Mouse (Mus musculus) intestine, postnatal 0 days (tissue): Measurements from ENCODE around the gene Neurl1a. TPM values are rescaled to one million over a fixed set of nuclear protein-coding genes. Genes with fewer than 3 reads are reported as not detected.

ENCODE experiments used
- ATAC-seq: fragments of 200-750 bp; cut with Nextera tagmentation; 2 replicates; pipeline ENCODE4 v1.8.0; 2017; ENCODE audit warnings: mild to moderate bottlenecking, moderate TSS enrichment, moderate library complexity
- H3K27ac ChIP-seq: fragments of 300-500 bp; sonication (generic); 2 replicates; pipeline ENCODE4 v1.5.1; 2014; ENCODE audit warnings: mild to moderate bottlenecking, low read depth, low read length, moderate library complexity
- H3K27me3 ChIP-seq: fragments of 300-500 bp; sonication (generic); replicated peaks from 2 replicates; pipeline ENCODE4 v1.6.1; 2014; ENCODE audit warnings: low read length, mixed read lengths; ENCODE audit not compliant: control insufficient read depth, insufficient read depth
- H3K36me3 ChIP-seq: fragments of 300-500 bp; sonication (generic); 2 replicates; pipeline ENCODE4 v1.6.1; 2014; ENCODE audit warnings: mild to moderate bottlenecking, moderate library complexity; ENCODE audit not compliant: control insufficient read depth, insufficient read depth
- H3K4me1 ChIP-seq: fragments of 300-500 bp; sonication (generic); replicated peaks from 2 replicates; pipeline ENCODE4 v1.6.1; 2014; ENCODE audit warnings: antibody characterized with exemption, low read length, mixed read lengths; ENCODE audit not compliant: control insufficient read depth, insufficient read depth
- H3K4me2 ChIP-seq: fragments of 300-500 bp; sonication (generic); replicated peaks from 2 replicates; pipeline ENCODE4 v1.6.1; 2014; ENCODE audit warnings: low read depth, mild to moderate bottlenecking, moderate library complexity
- H3K4me3 ChIP-seq: fragments of 300-500 bp; sonication (generic); 2 replicates; pipeline ENCODE4 v1.5.1; 2014; ENCODE audit warnings: low read depth, low read length
- H3K9ac ChIP-seq: fragments of 300-500 bp; sonication (generic); 2 replicates; pipeline ENCODE4 v1.6.1; 2014; ENCODE audit warnings: mild to moderate bottlenecking, low read depth, low read length
- H3K9me3 ChIP-seq: fragments of 300-500 bp; sonication (generic); 2 replicates; pipeline ENCODE4 v1.6.1; 2016; ENCODE audit warnings: mixed run types; ENCODE audit not compliant: control insufficient read depth
- CTCF ChIP-seq: sonication (generic); IDR thresholded peaks from 2 replicates; pipeline ENCODE4 v1.5.1; 2016; ENCODE audit warnings: low read depth, mild to moderate bottlenecking, control low read depth, antibody characterized with exemption, moderate library complexity
- WGBS: fragments of 180-500 bp; shearing (Covaris S2); extraction: QIAGEN DNeasy Blood & Tissue Kit; methylation state at CpG from one replicate; pipeline ENCODE4 v1.1.7; 2014; 5-methylcytosine and 5-hydroxymethylcytosine counted together
- polyA plus RNA-seq: library from polyadenylated mRNA; unstranded; fragments of >200 nt; fragmentation: Nextera tagmentation; extraction: Ambion mirVana; gene quantifications from 2 replicates; pipeline ENCODE4 v1.2.1, GENCODE M21; 2015

Gene Neurl1a
- polyA plus RNA-seq: 2.4 and 2.6 TPM in 2 replicates

DNA sequence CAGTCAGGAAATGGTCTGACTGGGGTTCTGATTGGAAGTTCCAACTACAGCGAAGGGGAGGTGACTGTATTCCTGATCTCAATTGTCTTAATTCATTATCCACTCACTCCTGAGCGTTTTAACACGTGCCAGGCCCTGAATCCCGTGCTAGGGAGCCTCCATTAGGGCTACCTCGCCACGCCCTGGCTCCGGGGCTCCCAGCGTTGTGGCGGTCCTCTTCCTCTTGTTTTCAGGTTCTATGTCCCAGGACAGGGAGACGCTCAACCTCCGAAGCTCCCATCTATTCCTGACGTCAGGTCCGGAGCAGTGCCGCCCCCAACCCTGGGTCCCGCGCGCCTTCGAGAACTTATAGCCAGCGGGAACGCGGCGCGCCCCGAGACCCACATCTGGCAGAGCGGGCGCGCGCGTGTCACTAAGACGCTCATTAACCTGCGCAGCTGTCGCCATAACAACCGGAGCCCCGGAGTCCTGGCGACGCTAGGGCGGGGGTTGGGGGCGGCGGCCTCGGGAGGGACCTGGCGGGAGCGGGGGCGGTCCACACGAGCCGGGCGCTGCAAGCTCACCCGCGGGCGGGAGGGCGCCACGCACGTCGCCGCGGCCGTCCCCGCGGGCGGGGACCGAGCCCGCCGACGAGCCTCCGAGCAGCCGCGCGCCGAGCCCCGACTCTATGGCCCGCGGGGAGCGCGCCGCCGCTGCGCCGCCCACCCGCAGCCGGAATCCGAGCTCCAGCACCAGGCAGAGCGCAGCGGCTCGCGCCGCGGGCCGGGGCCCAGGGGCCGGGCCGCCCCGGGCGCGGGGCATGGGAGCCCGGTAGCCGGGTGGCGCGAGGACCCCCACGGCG lies at the start of gene Neurl1a:
Neurl1a (plus strand) TSS at position 390 of the 841 bp plus-strand sequence.
- no peaks in the 10 kb centered on the region for H3K36me3 ChIP-seq
- no peak within 1 kb of the TSS for H3K27ac ChIP-seq
- H3K9me3 ChIP-seq: no peaks in the 10 kb centered on the region
- under 1% methylated on average over 95 of the region's 98 CpGs for WGBS
- no peak for TF ChIP-seq CTCF
- 0 out of 2 replicates have a peak, but pooled peaks cover 3% of the 10 kb centered on the region for H3K4me1 ChIP-seq
- H3K4me2 ChIP-seq: peak within 1 kb of the TSS; percentile 99
- H3K4me3 ChIP-seq: peak within 1 kb of the TSS; percentile 69
- H3K9ac ChIP-seq: peak within 1 kb of the TSS; percentile 52
- peak; percentile 60 for ATAC-seq
- H3K27me3 ChIP-seq: peaks cover 25% of the 10 kb centered on the region

DNA sequence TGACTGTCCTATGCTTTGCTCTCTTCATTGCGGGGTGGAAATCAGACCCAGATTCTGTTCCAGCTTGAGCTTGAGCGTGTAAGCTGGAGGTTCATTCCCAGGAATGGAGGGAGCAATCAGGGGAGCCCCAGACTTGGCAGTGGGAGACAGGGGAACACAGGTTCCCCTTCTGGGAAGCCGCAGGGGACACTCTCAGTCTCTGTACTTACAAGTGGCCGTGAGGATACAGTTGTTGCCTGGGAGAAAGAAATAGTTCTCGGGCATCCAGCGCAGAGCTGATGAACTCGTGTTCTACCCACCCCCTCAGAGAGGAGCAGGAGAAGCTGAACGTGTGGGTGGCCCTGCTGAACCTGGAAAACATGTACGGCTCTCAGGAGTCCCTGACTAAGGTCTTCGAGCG lies 49.8 kb upstream of the Neurl1a start:
- Histone ChIP-seq H3K4me2 (no peak overlapping the region), H3K4me3 (no peak overlapping the region), H3K27me3 (no peaks in the 10 kb centered on the region), H3K9ac (no peak overlapping the region), H3K4me1 (no peaks in the 10 kb centered on the region), H3K9me3 (no peaks in the 10 kb centered on the region), H3K27ac (no peak overlapping the region), H3K36me3 (peaks cover 90% of the 10 kb centered on the region)
- ATAC-seq: no peak
- 90% methylated on average over 11 of the region's 11 CpGs for WGBS
- no peak for TF ChIP-seq CTCF

DNA sequence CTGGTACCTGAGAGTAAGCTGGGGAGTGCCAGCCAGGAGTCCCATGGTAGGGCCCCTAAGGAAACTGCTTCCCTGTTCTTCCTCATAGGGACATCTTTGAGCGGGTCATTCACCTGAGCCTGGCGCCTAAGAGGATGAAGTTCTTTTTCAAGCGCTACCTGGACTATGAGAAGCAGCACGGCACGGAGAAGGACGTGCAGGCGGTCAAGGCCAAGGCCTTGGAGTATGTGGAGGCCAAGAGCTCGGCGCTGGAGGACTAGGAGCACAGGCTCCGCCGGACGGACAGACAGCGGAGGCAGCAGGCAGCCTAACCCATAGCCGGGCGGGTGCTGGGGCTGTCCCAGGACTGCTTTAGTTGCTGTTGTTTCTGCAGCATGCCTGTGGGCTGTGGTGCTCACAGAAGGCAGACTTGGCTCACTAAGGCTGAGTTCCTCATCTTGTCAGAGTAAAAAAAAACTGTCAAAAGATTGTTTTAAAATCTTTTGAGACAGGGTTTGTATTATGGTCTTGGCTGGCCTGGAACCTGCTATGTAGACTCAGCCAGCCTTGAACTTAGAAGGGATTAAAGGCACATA lies 48.0 kb upstream of the Neurl1a start:
- 91% methylated on average over 15 of the region's 15 CpGs for WGBS
- ATAC-seq: no peak
- Histone ChIP-seq H3K4me1 (no peaks in the 10 kb centered on the region), H3K9me3 (no peaks in the 10 kb centered on the region), H3K27me3 (no peaks in the 10 kb centered on the region), H3K9ac (no peak overlapping the region), H3K27ac (no peak overlapping the region), H3K4me2 (no peak overlapping the region), H3K4me3 (no peak overlapping the region), H3K36me3 (peaks cover 88% of the 10 kb centered on the region)
- TF ChIP-seq CTCF: no peak

DNA sequence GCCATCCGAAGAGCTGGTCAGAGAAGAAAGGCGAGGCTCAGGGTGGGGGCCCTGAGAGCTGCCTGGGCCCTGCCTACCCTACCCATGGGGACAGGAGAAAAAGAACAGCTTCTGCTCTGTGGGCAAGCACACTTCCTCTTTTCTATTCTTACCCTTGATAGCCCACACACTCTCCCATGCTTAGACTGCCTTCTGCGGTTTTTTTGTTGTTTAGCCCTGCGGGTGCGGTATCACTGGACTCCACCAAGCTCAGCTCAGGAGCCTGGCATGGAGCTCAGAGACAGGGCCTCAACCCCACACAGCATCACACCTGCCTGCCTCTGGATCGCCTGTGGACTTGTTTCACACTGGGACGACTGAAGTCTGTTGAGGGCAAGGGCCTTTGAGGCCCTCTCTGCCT lies 45.5 kb upstream of the Neurl1a start:
- Histone ChIP-seq H3K27ac (no peak overlapping the region), H3K4me2 (no peak overlapping the region), H3K4me3 (no peak overlapping the region), H3K36me3 (peaks cover 63% of the 10 kb centered on the region), H3K9me3 (no peaks in the 10 kb centered on the region), H3K27me3 (no peaks in the 10 kb centered on the region), H3K4me1 (peaks cover 10% of the 10 kb centered on the region), H3K9ac (no peak overlapping the region)
- ATAC-seq: no peak
- WGBS: 84% methylated on average over 7 of the region's 7 CpGs
- no peak for TF ChIP-seq CTCF

DNA sequence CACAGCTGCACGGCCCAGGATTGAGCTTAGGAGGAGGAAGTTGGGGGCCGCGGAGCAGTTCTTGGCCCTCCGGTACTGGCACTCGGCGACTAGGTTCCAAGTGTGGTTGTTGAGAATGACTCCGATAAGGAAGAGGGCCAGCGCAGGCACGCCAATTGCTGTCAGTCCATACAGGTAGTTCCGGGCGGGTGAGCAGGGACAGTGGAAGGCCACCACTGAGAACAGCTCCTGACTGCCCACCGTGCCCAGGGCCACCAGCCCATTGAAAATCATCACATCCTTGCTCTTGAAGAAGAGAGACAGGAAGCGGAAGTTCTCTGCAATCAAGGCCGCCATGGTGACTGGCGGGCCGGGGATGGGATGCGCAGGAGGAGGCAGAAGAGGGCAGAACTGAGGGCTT lies 43.1 kb upstream of the Neurl1a start:
- 90% methylated on average over 17 of the region's 17 CpGs for WGBS
- H3K36me3 ChIP-seq: peaks cover 39% of the 10 kb centered on the region
- no peak overlapping the region for H3K4me2 ChIP-seq

DNA sequence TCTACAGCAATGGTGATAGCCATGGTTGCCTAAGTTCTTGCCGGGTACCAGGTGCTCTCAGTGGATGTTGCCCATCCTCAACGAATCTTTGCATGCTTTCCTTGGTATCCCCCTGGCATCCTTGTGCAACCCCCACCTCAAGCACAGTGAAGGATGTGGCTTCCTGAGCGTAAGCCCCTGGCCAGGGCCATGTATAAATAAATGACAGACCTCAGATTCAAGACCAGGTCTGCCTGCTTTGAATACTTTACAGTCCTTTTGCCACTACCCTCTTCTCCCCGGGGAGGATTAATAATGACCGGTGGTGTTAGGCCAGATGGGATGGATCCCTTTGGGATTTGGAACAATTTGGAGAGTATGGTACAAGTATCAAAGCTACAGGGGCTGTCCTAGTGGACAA lies 42.5 kb upstream of the Neurl1a start:
- WGBS: 80% methylated on average over 5 of the region's 5 CpGs
- Histone ChIP-seq H3K9me3 (no peaks in the 10 kb centered on the region), H3K27me3 (no peaks in the 10 kb centered on the region), H3K27ac (no peak overlapping the region), H3K4me1 (peaks cover 13% of the 10 kb centered on the region), H3K9ac (no peak overlapping the region), H3K4me2 (no peak overlapping the region), H3K36me3 (peaks cover 34% of the 10 kb centered on the region), H3K4me3 (no peak overlapping the region)
- no peak for ATAC-seq
- no peak for TF ChIP-seq CTCF

More for the DNA sequence above, 43.1 kb upstream of the Neurl1a start:
- no peak overlapping the region for H3K27ac ChIP-seq
- TF ChIP-seq CTCF: no peak
- ATAC-seq: no peak
- H3K9ac ChIP-seq: no peak overlapping the region
- H3K9me3 ChIP-seq: no peaks in the 10 kb centered on the region
- H3K4me1 ChIP-seq: peaks cover 13% of the 10 kb centered on the region
- no peaks in the 10 kb centered on the region for H3K27me3 ChIP-seq
- no peak overlapping the region for H3K4me3 ChIP-seq
